In genomic region chr12:12505590-12505989, GRCm38 (mm10) we compare ENCODE assay signal across 27 mouse cellular contexts.
DNase-seq lines count a peak whose midpoint lies in the region; ATAC-seq and TF ChIP-seq lines count a peak whose summit lies in the region.
"Had no signal": no experiment of that assay in that cellular context is flagged by ENCODE, and none has a peak within 500 bp of the region (broad histone marks: within the 10 kb centered on the region; RNA-seq: fewer than 3 reads in every experiment).

No protein-coding gene starts in this region.

- ATAC-seq in lung, embryonic 14.5 days (ENCODE audit: insufficient read depth), result no peak
- no peak for ATAC-seq in midbrain, embryonic 11.5 days (ENCODE audit: low FRiP score)
- no peak for ATAC-seq in midbrain, embryonic 15.5 days (replicated peaks)
- ATAC-seq: CD4-positive, CD25-positive, alpha-beta regulatory T cell, adult 4 months; forebrain, embryonic 14.5 days; forebrain, embryonic 16.5 days had no signal

- no peak overlapping the region for H3K27ac ChIP-seq in lung, embryonic 14.5 days (ENCODE audit: low read depth)
- no peak overlapping the region for H3K27ac ChIP-seq in midbrain, embryonic 11.5 days (ENCODE audit: low read depth, low read length)
- H3K27ac ChIP-seq in midbrain, embryonic 15.5 days, result no peak overlapping the region
- H3K27ac ChIP-seq: embryonic facial prominence, embryonic 13.5 days; embryonic facial prominence, embryonic 15.5 days; forebrain, embryonic 10.5 days; forebrain, embryonic 12.5 days had no signal

- no peaks in the 10 kb centered on the region for H3K9me3 ChIP-seq in lung, embryonic 14.5 days (ENCODE audit: low read depth, low read length)
- no peaks in the 10 kb centered on the region for H3K9me3 ChIP-seq in midbrain, embryonic 11.5 days (ENCODE audit: control insufficient read depth, low read length)
- H3K9me3 ChIP-seq in midbrain, embryonic 15.5 days, result no peaks in the 10 kb centered on the region
- H3K9me3 ChIP-seq: embryonic facial prominence, embryonic 15.5 days; forebrain, embryonic 10.5 days; forebrain, embryonic 12.5 days; G1E had no signal

- DNase-seq in lung, embryonic 14.5 days, result peak; percentile 33
- DNase-seq in lung, postnatal 25 days (ENCODE audit: low spot score), result no peak
- peak; percentile 3 for DNase-seq in lung, postnatal 10 days
- no peak for DNase-seq in lung, postnatal 14 days
- peak; percentile 59 for DNase-seq in midbrain, embryonic 11.5 days (ENCODE audit: low spot score, missing footprints)
- DNase-seq: adrenal gland, adult 2 months; adrenal gland, postnatal 10 days; adrenal gland, postnatal 25 days; B cell, adult 2 months; cerebellum, adult 11 months; cerebellum, adult 18-20 months; cerebellum, adult 8-10 months; cerebellum, adult 9-11 months; cerebellum, postnatal 14 days; cerebellum, postnatal 36 days; embryo, embryonic 11 days had no signal

- H3K4me1 ChIP-seq in lung, embryonic 14.5 days (ENCODE audit: insufficient read depth), result peaks cover 7% of the 10 kb centered on the region
- peaks cover 15% of the 10 kb centered on the region for H3K4me1 ChIP-seq in midbrain, embryonic 11.5 days (ENCODE audit: control insufficient read depth, insufficient read depth, low read length)
- H3K4me1 ChIP-seq in midbrain, embryonic 15.5 days, result 0 out of 2 replicates have a peak, but pooled peaks cover 2% of the 10 kb centered on the region
- H3K4me1 ChIP-seq: embryonic facial prominence, embryonic 13.5 days; embryonic facial prominence, embryonic 15.5 days had no signal

- no peaks in the 10 kb centered on the region for H3K36me3 ChIP-seq in lung, embryonic 14.5 days (ENCODE audit: insufficient read depth)
- H3K36me3 ChIP-seq in midbrain, embryonic 11.5 days (ENCODE audit: control insufficient read depth, insufficient read depth, low read length), result no peaks in the 10 kb centered on the region
- no peaks in the 10 kb centered on the region for H3K36me3 ChIP-seq in midbrain, embryonic 15.5 days (replicated peaks)
- H3K36me3 ChIP-seq: embryonic facial prominence, embryonic 13.5 days; embryonic facial prominence, embryonic 15.5 days; forebrain, embryonic 10.5 days; forebrain, embryonic 12.5 days; G1E had no signal

- H3K27me3 ChIP-seq in lung, embryonic 14.5 days (ENCODE audit: insufficient read depth, low read length), result no peaks in the 10 kb centered on the region
- no peaks in the 10 kb centered on the region for H3K27me3 ChIP-seq in midbrain, embryonic 11.5 days (ENCODE audit: control insufficient read depth, insufficient read depth, low read length)
- no peaks in the 10 kb centered on the region for H3K27me3 ChIP-seq in midbrain, embryonic 15.5 days (replicated peaks)
- H3K27me3 ChIP-seq: CH12.LX; embryonic facial prominence, embryonic 13.5 days; embryonic facial prominence, embryonic 15.5 days; forebrain, embryonic 12.5 days had no signal

- H3K4me3 ChIP-seq in lung, embryonic 14.5 days (ENCODE audit: low read depth, low read length), result no peak overlapping the region
- no peak overlapping the region for H3K4me3 ChIP-seq in midbrain, embryonic 11.5 days (ENCODE audit: low read depth, low read length)
- no peak overlapping the region for H3K4me3 ChIP-seq in midbrain, embryonic 15.5 days
- H3K4me3 ChIP-seq: embryonic facial prominence, embryonic 13.5 days; embryonic facial prominence, embryonic 15.5 days; erythroblast, embryonic 14.5 days; forebrain, embryonic 10.5 days; forebrain, embryonic 12.5 days had no signal

- TF ChIP-seq CTCF in lung, embryonic 14.5 days (IDR thresholded peaks at IDR 0.05; ENCODE audit: low read depth), result no peak

- WGBS in lung, embryonic 14.5 days, result 52% methylated on average over 4 of the region's 4 CpGs
- WGBS in midbrain, embryonic 11.5 days, result 83% methylated on average over 4 of the region's 4 CpGs
- 91% methylated on average over 4 of the region's 4 CpGs for WGBS in midbrain, embryonic 15.5 days

- no peak overlapping the region for H3K9ac ChIP-seq in lung, embryonic 14.5 days
- no peak overlapping the region for H3K9ac ChIP-seq in midbrain, embryonic 11.5 days (ENCODE audit: low read length)
- H3K9ac ChIP-seq in midbrain, embryonic 15.5 days, result no peak overlapping the region
- H3K9ac ChIP-seq: embryonic facial prominence, embryonic 13.5 days; embryonic facial prominence, embryonic 15.5 days; forebrain, embryonic 12.5 days had no signal

- no peak overlapping the region for H3K4me2 ChIP-seq in lung, embryonic 14.5 days
- H3K4me2 ChIP-seq in midbrain, embryonic 11.5 days, result no peak overlapping the region
- no peak overlapping the region for H3K4me2 ChIP-seq in midbrain, embryonic 15.5 days
- H3K4me2 ChIP-seq: embryonic facial prominence, embryonic 13.5 days; embryonic facial prominence, embryonic 15.5 days; forebrain, embryonic 12.5 days had no signal

Comparison
In these comparisons a context has a peak if more than half of its experiments do, and no peak if none do; other contexts are left out.
1. DNase-seq: peak in lung, embryonic 14.5 days (single experiment), lung, postnatal 10 days (single experiment) and midbrain, embryonic 11.5 days (single experiment); none in lung, postnatal 25 days (single experiment) and lung, postnatal 14 days (single experiment).